In genomic region chr17:46691390-46691789, GRCm38 (mm10) we compare ENCODE assay signal across 25 mouse cellular contexts. TPM values are rescaled to one million over a fixed set of nuclear protein-coding genes. Genes with fewer than 3 reads are reported as not detected.
DNase-seq lines count a peak whose midpoint lies in the region; ATAC-seq and TF ChIP-seq lines count a peak whose summit lies in the region.
"Had no signal": no experiment of that assay in that cellular context is flagged by ENCODE, and none has a peak within 500 bp of the region (broad histone marks: within the 10 kb centered on the region; RNA-seq: fewer than 3 reads in every experiment).

No protein-coding gene starts in this region.

- WGBS in liver, embryonic 13.5 days (ENCODE audit: insufficient replicate concordance): 79% methylated on average over 2 of the region's 2 CpGs
- 76% methylated on average over 2 of the region's 2 CpGs for WGBS in intestine, postnatal 0 days
- WGBS in intestine, embryonic 16.5 days: 70% methylated on average over 2 of the region's 2 CpGs

- no peak for TF ChIP-seq POLR2A in CH12.LX (IDR thresholded peaks at IDR 0.05; ENCODE audit: low read depth, low read length)

- no peak for TF ChIP-seq EP300 in CH12.LX (IDR thresholded peaks at IDR 0.05; ENCODE audit: low read length)

- H3K27me3 ChIP-seq in CH12.LX (replicated peaks): no peaks in the 10 kb centered on the region
- H3K27me3 ChIP-seq in liver, embryonic 13.5 days: no peaks in the 10 kb centered on the region
- H3K27me3 ChIP-seq in intestine, postnatal 0 days (replicated peaks; ENCODE audit: control insufficient read depth, insufficient read depth, low read length): no peaks in the 10 kb centered on the region
- no peaks in the 10 kb centered on the region for H3K27me3 ChIP-seq in intestine, embryonic 16.5 days (replicated peaks; ENCODE audit: control insufficient read depth, insufficient read depth, low read length)
- H3K27me3 ChIP-seq: embryonic facial prominence, embryonic 15.5 days; heart, embryonic 15.5 days had no signal

- no peaks in the 10 kb centered on the region for H3K9me3 ChIP-seq in CH12.LX (replicated peaks; ENCODE audit: low read length)
- no peaks in the 10 kb centered on the region for H3K9me3 ChIP-seq in liver, embryonic 13.5 days (replicated peaks)
- H3K9me3 ChIP-seq in intestine, postnatal 0 days (ENCODE audit: control insufficient read depth): no peaks in the 10 kb centered on the region
- no peaks in the 10 kb centered on the region for H3K9me3 ChIP-seq in intestine, embryonic 16.5 days (ENCODE audit: control insufficient read depth, low read length)
- H3K9me3 ChIP-seq: embryonic facial prominence, embryonic 15.5 days; forebrain, embryonic 10.5 days; heart, embryonic 15.5 days; hindbrain, embryonic 10.5 days had no signal

- no peaks in the 10 kb centered on the region for H3K4me1 ChIP-seq in CH12.LX (ENCODE audit: control insufficient read depth in 1 of 2, insufficient read depth in 2 of 2)
- peaks cover 21% of the 10 kb centered on the region for H3K4me1 ChIP-seq in liver, embryonic 13.5 days (replicated peaks)
- H3K4me1 ChIP-seq in intestine, postnatal 0 days (replicated peaks; ENCODE audit: control insufficient read depth, insufficient read depth, low read length): no peaks in the 10 kb centered on the region
- H3K4me1 ChIP-seq in intestine, embryonic 16.5 days (ENCODE audit: control insufficient read depth, insufficient read depth, low read length): no peaks in the 10 kb centered on the region
- H3K4me1 ChIP-seq: embryonic facial prominence, embryonic 15.5 days; heart, embryonic 15.5 days; hindbrain, embryonic 10.5 days had no signal

- no peaks in the 10 kb centered on the region; the same call in 1 of the 2 replicates for H3K79me2 ChIP-seq in CH12.LX (replicated peaks; ENCODE audit: control insufficient read depth, extremely low read depth, insufficient read depth, poor library complexity, severe bottlenecking)

- peaks cover 17 to 76% of the 10 kb centered on the region in 2 experiments for H3K36me3 ChIP-seq in CH12.LX (replicated peaks in 1 of 2; ENCODE audit: control insufficient read depth in 1 of 2, insufficient read depth in 1 of 2, low read length in 1 of 2)
- peaks cover 35% of the 10 kb centered on the region for H3K36me3 ChIP-seq in liver, embryonic 13.5 days
- H3K36me3 ChIP-seq in intestine, postnatal 0 days (ENCODE audit: control insufficient read depth, insufficient read depth): peaks cover 36% of the 10 kb centered on the region
- peaks cover 4% of the 10 kb centered on the region; the same call in 1 of the 2 replicates for H3K36me3 ChIP-seq in intestine, embryonic 16.5 days (ENCODE audit: control insufficient read depth, insufficient read depth, low read length)

- TF ChIP-seq RAD21 in CH12.LX (IDR thresholded peaks at IDR 0.05; ENCODE audit: low read depth, low read length): no peak

- no peak overlapping the region for H3K4me3 ChIP-seq in CH12.LX (replicated peaks in 1 of 3; ENCODE audit: low read depth in 2 of 3, low read length in 2 of 3, poor library complexity in 1 of 3)
- no peak overlapping the region for H3K4me3 ChIP-seq in liver, embryonic 13.5 days (replicated peaks)
- H3K4me3 ChIP-seq in intestine, postnatal 0 days (ENCODE audit: low read depth, low read length): no peak overlapping the region
- H3K4me3 ChIP-seq in intestine, embryonic 16.5 days (ENCODE audit: low read length): no peak overlapping the region
- H3K4me3 ChIP-seq: embryonic facial prominence, embryonic 15.5 days; erythroblast, embryonic 14.5 days; forebrain, embryonic 10.5 days; gastrocnemius, adult 2 months; heart, embryonic 15.5 days; hindbrain, embryonic 10.5 days had no signal

- no peak for TF ChIP-seq CTCF in CH12.LX (conservative IDR thresholded peaks at IDR 0.05 in 1 of 2, IDR thresholded peaks at IDR 0.05 in 1 of 2; ENCODE audit: low read depth in 2 of 2, low read length in 2 of 2)
- no peak for TF ChIP-seq CTCF in intestine, postnatal 0 days (IDR thresholded peaks at IDR 0.05; ENCODE audit: low read depth)

- DNase-seq in 3134 (ENCODE audit: extremely low read depth, insufficient read length, low spot score) (peak; percentile 73), 3T3-L1 (ENCODE audit: low read depth, low spot score) (peak; percentile 75), CH12.LX (ENCODE audit: extremely low read depth) (peak; percentile 44)
- DNase-seq in liver, embryonic 13.5 days: no peak
- no peak for DNase-seq in heart, adult 18-20 months
- DNase-seq: adrenal gland, adult 8-10 months; adrenal gland, postnatal 36 days; cerebellum, adult 2 months; cerebellum, postnatal 10 days; embryo, embryonic 11 days; gastrocnemius, adult 2 months; gastrocnemius, postnatal 25 days; heart, postnatal 14 days; kidney, adult 11 months had no signal

- in situ Hi-C loops in CH12.LX (cut with MboI; ENCODE audit: low pct_ligation_motif_present, low pct_unique_long_range_greater_than_20kb, low sequenced_read_pairs): no loop called here

- ATAC-seq in liver, embryonic 13.5 days (ENCODE audit: low read depth): no peak
- no peak for ATAC-seq in intestine, postnatal 0 days
- ATAC-seq in intestine, embryonic 16.5 days: no peak
- ATAC-seq: CD4-positive, CD25-positive, alpha-beta regulatory T cell, adult 4 months; forebrain, embryonic 14.5 days had no signal

- H3K9ac ChIP-seq in CH12.LX (ENCODE audit: insufficient read depth, low read depth): no peak overlapping the region
- no peak overlapping the region for H3K9ac ChIP-seq in liver, embryonic 13.5 days
- no peak overlapping the region for H3K9ac ChIP-seq in intestine, postnatal 0 days (ENCODE audit: low read depth, low read length)
- H3K9ac ChIP-seq in intestine, embryonic 16.5 days (ENCODE audit: low read depth, low read length): no peak overlapping the region
- H3K9ac ChIP-seq: embryonic facial prominence, embryonic 15.5 days; heart, embryonic 15.5 days; hindbrain, embryonic 14.5 days had no signal

- no peak overlapping the region for H3K4me2 ChIP-seq in CH12.LX (ENCODE audit: insufficient read depth, low read depth, poor library complexity, severe bottlenecking)
- H3K4me2 ChIP-seq in liver, embryonic 13.5 days: no peak overlapping the region
- H3K4me2 ChIP-seq in intestine, postnatal 0 days (replicated peaks; ENCODE audit: low read depth): no peak overlapping the region
- H3K4me2 ChIP-seq in intestine, embryonic 16.5 days (ENCODE audit: low read depth, low read length): no peak overlapping the region
- H3K4me2 ChIP-seq: embryonic facial prominence, embryonic 15.5 days; heart, embryonic 11.5 days; heart, embryonic 15.5 days; hindbrain, embryonic 14.5 days had no signal

- no peak overlapping the region for H3K27ac ChIP-seq in CH12.LX (ENCODE audit: insufficient read depth, low read depth)
- peak overlapping the region; percentile 57 for H3K27ac ChIP-seq in liver, embryonic 13.5 days
- no peak overlapping the region for H3K27ac ChIP-seq in intestine, postnatal 0 days (ENCODE audit: low read depth, low read length)
- no peak overlapping the region for H3K27ac ChIP-seq in intestine, embryonic 16.5 days (ENCODE audit: low read length)
- H3K27ac ChIP-seq: embryonic facial prominence, embryonic 15.5 days; forebrain, embryonic 10.5 days; gastrocnemius, adult 2 months; heart, embryonic 15.5 days; hindbrain, embryonic 10.5 days; hindbrain, embryonic 14.5 days had no signal

- dilution Hi-C loops in CH12.LX (cut with MboI; ENCODE audit: extremely low pct_ligation_motif_present, extremely low pct_unique_long_range_greater_than_20kb, low sequenced_read_pairs): no loop called here

RNA-seq across cellular contexts. Expression of gene Klhdc3, which starts 10.7 kb away (rescaled TPM):
- total RNA-seq in CH12.LX (2012; rRNA removed): 66.7 and 72.3 TPM in 2 replicates
- 15.9 and 19.5 TPM in 2 replicates for total RNA-seq in CH12.LX (2014; rRNA removed)
- 126 and 130 TPM in 2 replicates for polyA plus RNA-seq in CH12.LX (2012; ENCODE audit: insufficient read length, low read depth)
- polyA plus RNA-seq in liver, embryonic 13.5 days (2015; fragmentation: Nextera tagmentation; extraction: Ambion mirVana): 73.1 and 75.6 TPM in 2 replicates
- polyA plus RNA-seq in intestine, postnatal 0 days (2015; fragmentation: Nextera tagmentation; extraction: Ambion mirVana): 94.2 and 99.3 TPM in 2 replicates
- 10 to 100 TPM; 53.5 to 60.2 TPM for total RNA-seq in heart, adult 18-20 months (2021)
- 107 and 111 TPM in 2 replicates for polyA plus RNA-seq in intestine, embryonic 16.5 days (2015; fragmentation: Nextera tagmentation; extraction: Ambion mirVana)

RNA-seq across cellular contexts. Expression of gene Mea1, which starts 12.8 kb away (rescaled TPM):
- total RNA-seq in CH12.LX (2012; rRNA removed): 94.3 and 106 TPM in 2 replicates
- total RNA-seq in CH12.LX (2014; rRNA removed): 68.3 and 73.8 TPM in 2 replicates
- polyA plus RNA-seq in CH12.LX (2012; ENCODE audit: insufficient read length, low read depth): 86.1 and 110 TPM in 2 replicates
- polyA plus RNA-seq in liver, embryonic 13.5 days (2015; fragmentation: Nextera tagmentation; extraction: Ambion mirVana): 65.2 and 67.8 TPM in 2 replicates
- polyA plus RNA-seq in intestine, postnatal 0 days (2015; fragmentation: Nextera tagmentation; extraction: Ambion mirVana): 132 and 133 TPM in 2 replicates
- total RNA-seq in heart, adult 18-20 months (2021): 10 to 100 TPM; 52.0 to 52.2 TPM
- 164 and 169 TPM in 2 replicates for polyA plus RNA-seq in intestine, embryonic 16.5 days (2015; fragmentation: Nextera tagmentation; extraction: Ambion mirVana)

RNA-seq across cellular contexts. Expression of gene Ppp2r5d, which starts 13.5 kb away (rescaled TPM):
- 57.7 and 63.8 TPM in 2 replicates for total RNA-seq in CH12.LX (2012; rRNA removed)
- 56.2 and 59.0 TPM in 2 replicates for total RNA-seq in CH12.LX (2014; rRNA removed)
- polyA plus RNA-seq in CH12.LX (2012; ENCODE audit: insufficient read length, low read depth): 70.6 and 75.4 TPM in 2 replicates
- polyA plus RNA-seq in liver, embryonic 13.5 days (2015; fragmentation: Nextera tagmentation; extraction: Ambion mirVana): 31.2 and 36.0 TPM in 2 replicates
- 25.9 and 26.5 TPM in 2 replicates for polyA plus RNA-seq in intestine, postnatal 0 days (2015; fragmentation: Nextera tagmentation; extraction: Ambion mirVana)
- 10 to 100 TPM; 29.0 to 30.0 TPM for total RNA-seq in heart, adult 18-20 months (2021)
- polyA plus RNA-seq in intestine, embryonic 16.5 days (2015; fragmentation: Nextera tagmentation; extraction: Ambion mirVana): 69.7 and 73.4 TPM in 2 replicates

RNA-seq across cellular contexts. Expression of gene Rrp36, which starts 17.2 kb away (rescaled TPM):
- 46.1 and 55.0 TPM in 2 replicates for total RNA-seq in CH12.LX (2012; rRNA removed)
- 53.6 and 55.2 TPM in 2 replicates for total RNA-seq in CH12.LX (2014; rRNA removed)
- 38.1 and 49.3 TPM in 2 replicates for polyA plus RNA-seq in CH12.LX (2012; ENCODE audit: insufficient read length, low read depth)
- polyA plus RNA-seq in liver, embryonic 13.5 days (2015; fragmentation: Nextera tagmentation; extraction: Ambion mirVana): 31.7 and 31.9 TPM in 2 replicates
- 49.0 and 55.6 TPM in 2 replicates for polyA plus RNA-seq in intestine, postnatal 0 days (2015; fragmentation: Nextera tagmentation; extraction: Ambion mirVana)
- total RNA-seq in heart, adult 18-20 months (2021): 10 to 100 TPM; 13.4 to 14.2 TPM
- polyA plus RNA-seq in intestine, embryonic 16.5 days (2015; fragmentation: Nextera tagmentation; extraction: Ambion mirVana): 64.8 and 67.4 TPM in 2 replicates

RNA-seq across cellular contexts. Expression of gene Pex6, which starts 19.9 kb away (rescaled TPM):
- total RNA-seq in CH12.LX (2012; rRNA removed) (27.8 and 31.8 TPM in 2 replicates), CH12.LX (2014; rRNA removed) (13.7 and 14.1 TPM in 2 replicates)
- 23.2 and 26.5 TPM in 2 replicates for polyA plus RNA-seq in CH12.LX (2012; ENCODE audit: insufficient read length, low read depth)
- 8.5 and 9.4 TPM in 2 replicates for polyA plus RNA-seq in liver, embryonic 13.5 days (2015; fragmentation: Nextera tagmentation; extraction: Ambion mirVana)
- polyA plus RNA-seq in intestine, postnatal 0 days (2015; fragmentation: Nextera tagmentation; extraction: Ambion mirVana): 10.4 and 11.5 TPM in 2 replicates
- total RNA-seq in heart, adult 18-20 months (2021): 10 to 100 TPM; 36.1 to 39.2 TPM
- 17.1 and 20.8 TPM in 2 replicates for polyA plus RNA-seq in intestine, embryonic 16.5 days (2015; fragmentation: Nextera tagmentation; extraction: Ambion mirVana)

Comparison
In these comparisons a context has a peak if more than half of its experiments do, and no peak if none do; other contexts are left out.
1. DNase-seq: peak in 3134 (single experiment), 3T3-L1 (single experiment) and CH12.LX (single experiment); none in liver, embryonic 13.5 days (single experiment) and heart, adult 18-20 months (0 of 2).